Mouse (Mus musculus): ENCODE measurements around the gene Mapkapk2.

Mapkapk2 gene

DNA sequence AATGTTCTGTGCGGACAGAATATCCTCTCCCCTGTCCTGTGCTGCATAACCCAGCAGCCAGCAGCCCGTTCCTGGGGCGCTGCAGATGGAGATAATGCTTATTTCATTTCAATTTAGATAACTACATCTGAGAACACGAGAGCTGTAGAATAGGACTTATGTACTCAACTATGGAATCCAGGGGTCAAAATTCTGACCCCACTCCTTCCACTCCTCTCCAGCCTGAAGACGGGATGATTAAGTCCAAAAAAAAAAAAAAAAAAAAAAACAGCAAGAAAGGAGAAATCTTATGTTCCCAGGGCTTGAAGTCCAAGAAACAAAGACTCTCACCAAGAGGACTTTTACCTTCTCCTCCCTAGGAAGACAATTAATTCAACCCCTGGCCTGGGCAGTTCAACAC lies 14.5 kb downstream of the Mapkapk2 start:
- DNase-seq (ENCODE audit: low read depth, low spot score) = no peak

DNA sequence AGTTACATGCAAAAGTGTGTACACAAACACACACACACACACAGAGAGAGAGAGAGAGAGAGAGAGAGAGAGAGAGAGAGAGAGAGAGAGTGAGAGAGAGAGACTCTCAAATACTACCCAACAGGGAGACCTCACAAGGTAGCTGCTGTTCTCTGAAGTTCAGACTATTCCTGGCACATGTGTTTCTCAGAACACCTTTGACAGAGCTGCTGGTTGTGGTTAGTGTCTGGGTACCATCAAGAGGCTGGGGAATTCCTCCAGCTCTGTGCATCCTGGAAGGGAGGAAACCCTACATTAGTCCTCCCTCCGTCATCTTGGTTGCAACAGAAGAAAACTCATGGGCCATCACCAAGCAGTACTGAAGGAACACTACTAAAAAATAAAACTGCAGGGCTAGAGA lies 16.9 kb downstream of the Mapkapk2 start:
- DNase-seq (ENCODE audit: low read depth, low spot score) = no peak

DNA sequence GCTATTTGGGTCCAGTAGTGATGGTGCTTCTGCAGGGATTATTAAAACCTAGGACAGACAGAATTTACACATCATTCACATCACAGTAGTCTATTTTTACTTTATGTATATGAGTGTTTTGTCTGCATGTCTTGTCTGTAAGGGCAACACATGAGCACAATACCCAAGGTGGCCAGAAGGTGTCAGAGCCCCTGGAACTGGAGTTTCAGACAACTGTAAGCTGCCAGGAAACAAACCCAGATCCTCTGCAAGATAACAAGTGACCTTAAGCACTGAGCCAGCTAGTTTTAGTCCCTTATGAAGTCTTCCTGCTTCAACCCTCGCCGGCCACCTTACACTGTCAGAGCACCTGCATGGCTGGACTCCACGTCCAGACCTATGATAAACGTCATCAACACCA lies 17.9 kb downstream of the Mapkapk2 start:
- DNase-seq (ENCODE audit: low read depth, low spot score) = peak; percentile 26

DNA sequence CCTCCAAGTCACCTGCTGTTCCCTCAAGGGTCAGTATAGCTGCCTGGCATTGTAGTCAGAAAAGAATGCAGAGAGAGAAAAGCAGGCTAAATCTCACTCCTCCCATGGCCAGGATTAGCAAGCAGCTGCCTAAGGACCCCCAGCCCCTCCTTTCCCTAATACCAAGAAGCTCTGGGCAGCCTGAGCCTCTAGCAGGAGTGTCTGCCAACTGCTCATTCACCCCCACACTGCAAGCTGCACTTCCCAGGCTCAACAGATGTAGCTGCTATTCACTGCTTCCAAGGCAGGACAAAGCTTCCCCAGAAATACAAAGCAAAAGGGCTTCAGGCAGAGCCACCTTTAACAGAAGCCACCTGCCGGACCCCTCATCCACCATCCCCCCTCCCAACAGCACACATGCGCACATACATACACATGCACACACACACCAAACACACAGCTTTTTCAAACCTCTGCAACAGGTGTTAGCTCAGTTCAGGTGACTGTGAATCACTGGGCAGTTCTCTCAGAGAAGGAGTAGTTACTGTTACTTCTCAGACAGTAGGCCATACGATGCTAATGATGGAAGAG lies 18.8 kb downstream of the Mapkapk2 start:
- no peak for DNase-seq (ENCODE audit: low read depth, low spot score)

DNA sequence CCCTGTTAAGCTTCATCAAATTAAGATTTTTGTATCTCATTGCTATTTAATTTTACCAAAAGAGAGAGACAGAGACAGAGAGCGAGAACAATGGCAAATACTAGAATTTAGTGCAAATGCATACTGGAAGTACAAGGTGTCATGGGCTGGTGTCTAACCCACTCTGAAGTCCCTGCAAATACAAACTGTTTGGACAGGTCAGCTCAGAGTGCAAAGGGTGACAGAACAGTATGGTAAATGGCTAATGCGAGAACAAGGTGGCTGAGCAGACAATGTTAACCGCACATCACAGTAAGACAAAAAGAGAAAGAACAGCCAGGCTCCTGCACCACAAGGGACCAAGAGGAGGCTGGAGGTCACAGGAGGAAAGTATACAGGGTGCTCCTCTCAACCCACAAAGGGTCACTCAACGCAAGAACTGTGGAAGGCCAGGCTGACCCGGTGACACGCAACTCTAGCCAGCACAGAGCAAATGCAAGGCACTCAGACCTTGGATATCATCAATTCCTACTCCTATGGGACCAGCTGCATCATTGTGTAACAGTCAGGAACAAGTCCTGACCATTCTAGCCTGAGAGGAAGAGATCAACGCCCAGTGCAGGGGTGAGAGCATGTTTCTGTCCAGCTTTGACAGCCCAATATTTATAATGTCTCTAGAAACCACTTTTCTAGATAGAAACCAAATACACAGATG lies 22.4 kb downstream of the Mapkapk2 start:
- DNase-seq (ENCODE audit: low read depth, low spot score) = no peak

DNA sequence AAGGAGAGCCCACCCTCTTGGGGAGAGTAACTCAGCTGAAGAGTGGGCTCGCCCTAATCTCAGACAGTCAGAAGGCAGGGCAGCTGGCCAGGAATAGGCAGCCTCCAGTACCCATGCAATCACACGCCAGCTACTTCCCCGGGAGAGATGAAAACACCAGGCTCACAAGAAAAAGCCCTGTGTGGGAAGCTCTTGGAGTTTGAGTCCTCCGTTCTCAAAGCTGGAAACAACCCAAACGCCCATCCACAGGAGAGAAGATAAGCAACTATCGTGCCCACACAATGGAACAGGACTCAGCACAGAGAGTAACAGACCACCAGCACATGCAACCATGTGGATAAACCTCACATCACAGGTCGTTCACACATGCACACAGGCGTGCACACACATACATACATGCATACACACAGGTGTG lies 23.1 kb downstream of the Mapkapk2 start:
- DNase-seq (ENCODE audit: low read depth, low spot score) = no peak

DNA sequence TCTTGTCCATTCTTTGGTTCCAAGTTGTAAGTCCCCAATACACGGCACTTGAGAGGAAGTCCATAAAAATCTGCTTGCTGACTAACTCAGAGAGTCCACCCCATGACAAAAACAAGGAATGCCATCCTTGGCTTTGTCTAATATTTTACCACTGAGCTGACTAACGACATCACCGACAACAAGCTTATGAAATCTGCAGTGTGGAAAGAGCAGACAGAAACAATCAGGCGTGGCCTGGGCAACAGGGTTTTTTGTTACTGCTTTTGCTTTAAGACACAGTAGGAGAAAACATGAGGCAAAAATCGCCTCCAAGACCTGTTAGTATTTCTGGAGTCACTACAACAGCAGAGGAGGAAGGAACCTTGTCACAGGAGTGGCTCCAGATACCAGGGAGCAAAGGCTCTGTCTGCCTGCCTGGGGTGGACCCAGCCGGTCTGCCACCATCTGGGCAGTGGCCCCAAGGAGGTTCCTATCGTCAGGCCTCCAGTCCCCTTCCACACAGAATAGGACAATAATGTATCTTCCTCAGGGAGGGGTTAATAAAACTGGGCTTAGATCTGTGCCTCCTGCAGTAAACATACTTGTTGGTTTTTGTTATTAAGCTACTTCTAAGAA lies 25.1 kb downstream of the Mapkapk2 start:
- no peak for DNase-seq (ENCODE audit: low read depth, low spot score)

DNA sequence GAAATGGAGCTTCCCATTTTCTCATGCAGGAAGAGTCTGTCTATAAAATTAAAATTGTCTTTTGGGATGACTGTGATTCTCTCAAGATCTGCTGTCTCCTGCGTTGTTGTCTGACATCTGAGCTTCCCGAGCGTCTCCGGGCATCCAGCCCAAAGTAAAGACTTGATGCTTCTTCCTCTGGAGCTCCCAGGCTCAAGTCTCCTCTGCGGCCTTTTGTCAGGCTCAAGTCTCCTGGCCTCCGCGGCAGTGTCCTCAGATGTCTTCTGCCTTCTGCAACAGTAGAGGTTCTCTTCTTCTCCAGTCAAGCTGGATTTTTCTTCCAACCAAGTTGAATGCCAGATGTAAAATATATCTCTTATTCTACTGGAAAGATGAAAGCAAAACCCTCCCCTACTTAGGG lies 28.6 kb downstream of the Mapkapk2 start:
- DNase-seq (ENCODE audit: low read depth, low spot score) = no peak

DNA sequence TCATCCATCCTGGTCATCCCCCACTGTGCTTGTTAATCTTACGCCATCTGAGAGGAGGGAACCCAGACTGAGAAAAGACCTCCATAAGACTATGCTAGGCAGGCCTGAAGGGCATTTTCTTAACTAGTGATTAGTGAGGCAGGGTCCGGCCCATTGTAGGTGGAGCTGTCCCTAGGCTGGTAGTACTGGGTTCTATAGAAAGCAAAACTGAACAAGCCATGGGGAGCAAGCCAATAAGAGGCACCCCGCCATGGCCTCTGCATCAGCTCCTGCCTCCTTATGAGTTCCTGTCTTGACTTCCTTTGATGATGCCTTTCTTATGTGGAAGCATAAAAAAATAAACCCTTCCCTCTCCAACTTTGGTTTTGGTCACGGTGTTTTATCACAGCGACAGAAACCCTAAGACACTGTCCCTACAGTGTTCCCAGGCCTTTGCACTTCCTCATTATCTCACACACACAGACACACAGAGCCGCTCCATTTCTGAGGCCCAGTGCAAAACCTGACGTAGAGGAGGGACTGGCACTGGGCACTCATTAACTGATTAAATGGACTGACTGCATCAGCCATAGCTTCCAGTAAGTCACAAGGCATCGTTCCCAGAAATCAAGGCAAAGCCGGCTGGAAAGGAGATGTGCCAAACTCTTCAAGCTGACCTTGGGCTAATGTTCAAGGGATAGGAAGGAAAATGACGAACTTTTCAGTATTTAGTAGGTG lies 29.5 kb downstream of the Mapkapk2 start:
- DNase-seq (ENCODE audit: low read depth, low spot score) = no peak

DNA sequence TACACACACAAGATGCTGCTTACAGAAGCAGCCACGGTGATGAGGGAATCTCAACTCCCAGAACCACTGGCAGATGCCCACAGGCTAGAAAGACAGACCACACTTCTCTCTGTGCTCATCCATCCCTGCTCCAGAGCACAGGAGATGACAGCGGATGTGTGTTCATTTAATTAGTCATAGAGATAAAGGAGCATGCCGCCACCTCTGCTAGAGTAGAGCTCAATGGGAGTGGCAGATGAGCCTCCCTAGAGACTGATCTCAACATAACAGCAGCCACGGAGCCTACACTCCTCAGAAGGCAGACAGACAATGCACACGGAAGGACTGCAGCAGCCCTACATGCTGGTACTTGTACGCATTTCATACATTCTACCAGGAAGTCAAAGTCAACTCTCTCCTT lies 33.4 kb downstream of the Mapkapk2 start:
- no peak for DNase-seq (ENCODE audit: low read depth, low spot score)

DNA sequence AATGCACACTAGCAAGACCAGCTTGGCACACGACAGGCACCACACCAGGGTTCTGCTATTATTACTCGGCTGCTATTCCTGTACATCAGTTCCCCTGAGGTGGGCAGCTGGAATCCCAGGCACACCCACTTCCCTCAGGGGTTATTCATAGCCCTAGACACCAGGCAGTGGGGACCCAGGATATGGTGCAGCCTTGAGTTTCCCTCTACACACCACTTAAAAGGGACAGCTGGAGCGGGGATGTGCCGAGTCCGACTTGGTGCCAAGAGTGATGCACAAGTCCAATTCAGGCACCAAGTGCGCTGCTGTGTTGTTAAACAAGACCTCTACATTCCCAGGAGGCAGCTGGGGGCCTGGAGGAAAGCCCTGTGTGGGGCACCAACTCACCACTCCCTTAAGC lies 34.8 kb downstream of the Mapkapk2 start:
- no peak for DNase-seq (ENCODE audit: low read depth, low spot score)

DNA sequence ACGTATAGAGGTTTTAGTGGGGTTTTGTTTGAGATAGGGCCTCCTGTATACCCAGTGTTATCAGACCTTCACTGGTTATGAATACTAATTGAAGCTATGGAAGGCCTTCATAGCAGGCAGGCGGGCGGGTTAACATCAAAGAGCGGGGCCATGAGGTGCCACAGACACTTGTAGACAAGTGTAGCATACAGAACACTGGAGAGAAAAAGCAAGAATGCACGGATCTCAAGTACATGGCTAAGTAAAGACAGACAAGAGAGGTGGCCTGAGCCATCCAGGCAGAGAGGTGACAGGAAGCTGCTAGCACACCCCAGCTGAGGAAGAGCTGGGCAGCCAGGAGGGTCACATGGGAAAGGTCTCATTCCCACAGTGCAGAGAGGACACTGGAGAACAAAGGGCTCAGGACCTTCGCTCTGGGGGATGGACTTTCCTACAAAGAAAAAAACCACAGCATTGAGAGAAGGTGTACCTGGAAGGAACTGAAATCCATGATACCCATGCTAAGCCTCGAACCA lies 35.8 kb downstream of the Mapkapk2 start:
- no peak for DNase-seq (ENCODE audit: low read depth, low spot score)

DNA sequence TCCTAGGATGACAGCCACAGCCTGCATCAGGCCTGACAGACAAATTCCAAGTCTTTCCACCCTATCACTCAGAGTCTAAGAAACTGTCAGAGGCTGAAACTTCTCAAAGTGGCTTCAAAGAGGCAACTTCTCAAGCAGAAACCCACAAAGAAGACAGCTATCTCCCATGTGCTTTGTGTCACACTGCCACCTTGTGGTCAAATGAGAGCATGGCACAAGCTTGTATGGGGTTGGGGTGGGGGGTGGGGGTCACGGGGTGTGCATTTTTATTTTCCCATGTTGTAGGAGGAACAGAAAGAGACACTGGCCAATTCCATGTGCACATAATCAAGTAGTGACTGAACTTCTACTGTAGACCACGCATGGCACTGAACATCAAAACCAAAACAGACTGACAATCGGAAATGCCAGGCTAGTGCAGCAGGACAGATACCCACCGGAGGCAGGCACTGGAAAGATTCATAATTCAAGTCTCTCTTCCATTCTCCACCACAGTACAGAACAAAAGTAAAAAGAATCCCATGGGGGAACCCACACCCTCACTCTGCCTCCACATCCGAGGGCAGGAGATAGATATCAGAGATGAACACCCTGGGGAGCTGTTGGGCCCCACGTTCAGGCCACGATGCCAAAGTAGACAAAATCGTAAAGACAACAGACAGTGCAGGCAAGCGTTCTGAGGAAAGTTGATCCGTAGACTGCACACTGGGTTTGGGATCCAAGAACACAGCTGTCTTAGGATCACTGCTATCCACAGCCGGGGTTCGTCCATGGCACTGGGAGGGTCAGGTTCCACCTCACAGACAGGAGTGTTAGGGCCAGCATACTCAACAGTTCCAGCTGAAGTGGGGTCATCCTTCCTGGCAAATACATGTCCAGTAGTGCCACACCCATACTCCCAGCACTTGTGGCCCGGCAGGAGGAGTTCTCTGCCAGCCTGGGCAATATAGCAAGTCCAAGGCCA lies 37.1 kb downstream of the Mapkapk2 start:
- DNase-seq (ENCODE audit: low read depth, low spot score) = peak; percentile 60

DNA sequence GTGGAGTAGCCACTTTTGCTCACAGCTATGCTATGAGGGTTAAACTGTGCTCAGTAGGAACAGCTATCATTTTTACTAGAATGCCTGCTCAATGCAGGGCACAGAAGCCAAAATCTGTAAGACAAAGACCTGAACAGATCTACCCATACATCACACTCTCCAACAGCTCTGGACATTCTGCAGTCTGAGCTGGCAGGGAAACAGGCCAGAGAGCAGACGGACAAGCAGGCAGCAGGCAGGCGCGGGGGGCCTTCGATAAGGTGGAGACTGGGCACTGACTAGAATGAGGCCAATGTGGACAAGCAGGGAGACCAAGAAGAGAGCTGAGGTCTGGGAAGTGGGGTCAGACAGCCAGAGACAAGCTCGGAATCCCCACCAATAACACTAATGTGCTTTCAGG lies 37.8 kb downstream of the Mapkapk2 start:
- no peak for DNase-seq (ENCODE audit: low read depth, low spot score)

DNA sequence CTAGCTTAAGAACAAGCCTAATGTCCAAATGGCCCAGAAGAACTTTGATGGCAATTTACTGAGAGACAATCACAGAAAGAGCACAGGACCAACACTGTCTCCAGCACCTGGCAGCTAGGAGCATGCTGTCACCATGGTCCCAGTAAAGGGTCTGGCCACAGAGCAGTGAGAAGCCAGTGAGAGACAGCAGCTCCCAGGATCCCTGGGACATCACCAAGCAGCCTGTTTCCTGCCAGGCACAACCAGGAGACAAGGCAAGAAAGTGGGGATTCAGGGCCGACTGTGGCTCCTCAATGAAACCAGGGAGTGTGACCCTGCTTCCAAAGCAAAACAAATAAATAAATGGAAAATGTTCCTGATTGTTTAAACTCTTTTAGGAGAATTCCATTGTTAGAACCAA lies 38.2 kb downstream of the Mapkapk2 start:
- DNase-seq (ENCODE audit: low read depth, low spot score) = no peak

DNA sequence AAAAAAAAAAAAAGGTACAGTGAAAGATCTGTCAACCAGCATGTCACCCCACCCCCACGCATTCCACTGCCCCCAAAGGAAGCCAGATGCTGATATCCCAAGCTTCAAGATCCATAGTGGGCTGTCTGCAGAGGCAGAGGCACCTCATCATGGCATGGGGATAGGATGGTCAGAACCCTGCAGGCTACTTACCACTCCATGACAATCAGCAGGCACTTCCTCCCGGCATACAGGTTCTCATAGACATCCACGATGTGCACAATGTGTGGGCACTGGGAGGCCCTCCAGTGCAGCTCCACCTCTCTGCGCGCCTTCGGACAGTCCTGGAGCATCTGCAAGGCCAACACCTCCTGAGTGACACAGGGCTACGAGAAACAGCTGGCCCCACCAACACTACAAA lies 39.2 kb downstream of the Mapkapk2 start:
- no peak for DNase-seq (ENCODE audit: low read depth, low spot score)

DNA sequence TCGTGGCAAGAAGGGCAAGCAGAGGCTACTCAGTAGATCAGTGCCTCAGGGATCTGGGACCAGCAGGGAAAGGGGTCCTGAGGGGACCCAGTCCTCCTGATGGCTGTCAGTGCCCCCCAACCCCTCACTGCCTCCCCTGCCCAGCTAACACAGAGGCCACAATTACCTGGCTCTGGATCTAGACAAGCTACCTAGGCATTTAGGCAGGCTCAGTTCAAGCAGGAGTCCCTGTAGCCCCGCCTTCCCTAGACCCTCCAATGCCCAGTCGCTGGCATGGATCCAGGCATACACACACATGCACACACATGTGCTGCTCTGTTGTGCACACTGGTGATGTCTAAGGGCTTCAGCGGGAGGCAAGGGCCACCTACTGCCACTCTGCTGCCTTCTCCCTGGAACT lies 43.4 kb downstream of the Mapkapk2 start:
- DNase-seq (ENCODE audit: low read depth, low spot score) = no peak

DNA sequence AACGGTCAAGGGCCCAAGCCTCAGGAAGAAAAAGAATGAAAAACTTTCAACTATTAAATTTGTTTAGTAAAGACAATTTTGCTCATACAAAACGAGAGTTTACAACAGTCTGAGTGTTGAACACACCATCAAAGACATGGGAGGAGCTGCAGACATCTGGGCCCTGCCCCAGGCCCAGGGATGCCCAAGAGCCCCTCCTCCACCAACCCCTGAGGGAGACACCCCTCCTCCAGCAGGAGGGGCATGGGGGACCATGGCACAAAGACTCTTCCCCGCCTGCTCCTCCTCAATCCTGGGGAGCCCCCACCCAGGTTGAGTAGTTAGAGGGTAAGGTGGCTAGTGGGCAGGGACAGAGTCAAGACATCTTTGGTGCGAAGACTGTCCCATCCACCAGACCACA lies 44.0 kb downstream of the Mapkapk2 start:
- DNase-seq (ENCODE audit: low read depth, low spot score) = no peak

DNA sequence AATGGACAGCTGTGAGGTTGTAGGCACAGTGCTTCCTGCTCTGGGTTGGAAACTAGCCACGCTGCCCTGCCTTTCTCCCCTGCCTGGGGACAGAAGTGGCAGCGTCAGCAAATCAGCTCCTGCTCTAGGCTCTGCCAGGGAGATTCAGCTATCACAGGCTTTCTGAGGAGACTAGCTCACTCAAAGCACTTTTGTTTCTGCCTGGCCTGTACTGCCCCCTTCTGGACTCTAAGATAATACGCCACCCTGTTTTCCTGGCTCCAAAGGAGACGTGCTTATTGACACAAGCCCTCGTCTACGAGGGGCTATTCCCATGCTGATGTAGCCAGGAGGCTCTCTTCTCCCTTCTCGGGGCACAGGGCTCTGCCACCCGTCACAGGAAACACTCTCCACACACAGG lies 44.4 kb downstream of the Mapkapk2 start:
- peak; percentile 89 for DNase-seq (ENCODE audit: low read depth, low spot score)

DNA sequence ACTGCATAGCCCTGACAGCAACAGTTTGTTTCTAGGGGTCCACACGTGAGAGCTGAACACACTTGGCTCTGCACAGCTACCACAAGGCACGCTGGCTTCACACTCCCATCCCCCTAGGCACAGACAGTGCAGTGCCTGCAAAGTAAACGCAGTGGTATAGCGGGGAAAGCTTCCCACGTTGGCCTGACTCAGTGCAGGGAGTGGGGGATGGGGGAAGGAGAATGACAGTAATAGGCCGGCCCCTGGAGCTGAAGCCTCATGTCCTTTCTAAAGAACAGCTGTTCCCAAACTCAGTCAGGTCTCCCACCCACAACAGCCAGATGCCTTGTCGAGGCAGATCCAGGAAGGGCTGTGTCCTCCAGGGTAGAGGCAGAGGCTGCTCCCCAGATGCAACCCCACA lies 46.6 kb downstream of the Mapkapk2 start:
- DNase-seq (ENCODE audit: low read depth, low spot score) = no peak

DNA sequence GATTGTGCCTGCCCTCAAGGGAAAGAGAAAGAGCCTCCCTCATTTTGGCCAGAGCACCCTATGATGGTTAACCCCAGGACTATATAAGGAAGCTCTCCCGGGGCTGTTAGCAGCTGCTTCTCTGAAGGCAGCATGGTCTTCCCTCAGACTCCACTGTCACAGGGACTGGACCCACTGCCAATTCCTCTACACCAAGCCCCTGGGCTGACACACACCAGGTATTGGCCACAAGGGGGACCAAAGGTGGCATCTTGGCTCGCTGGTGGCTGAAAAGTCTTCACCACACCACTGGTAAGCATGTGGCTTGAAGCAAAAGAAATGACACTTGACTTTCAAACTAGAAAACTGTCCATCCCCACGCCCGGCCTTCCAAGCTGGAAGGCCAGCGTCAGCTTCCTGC lies 47.0 kb downstream of the Mapkapk2 start:
- no peak for DNase-seq (ENCODE audit: low read depth, low spot score)
